Mouse (Mus musculus): ENCODE data around the gene Etaa1. TPM values are rescaled to one million over a fixed set of nuclear protein-coding genes. Genes with fewer than 3 reads are reported as not detected.
A peak's percentile ranks its signal among the peaks of the same experiment; 100 is the strongest.

The Etaa1 gene
- 19.4 and 20.6 TPM in 2 replicates for polyA plus RNA-seq (2014; fragmentation: Nextera tagmentation; extraction: Ambion mirVana)

- Histone ChIP-seq H3K4me2 (ENCODE audit: low read depth, low read length, severe bottlenecking) (peak within 1 kb of the TSS; percentile 62), H3K4me1 (replicated peaks; ENCODE audit: control insufficient read depth, insufficient read depth, low read length) (no peaks in the 10 kb centered on the region), H3K9ac (ENCODE audit: low read length) (peak within 1 kb of the TSS; percentile 97), H3K36me3 (ENCODE audit: control insufficient read depth, insufficient read depth, low read length) (no peaks in the 10 kb centered on the region; the same call in 1 of the 2 replicates), H3K9me3 (ENCODE audit: control insufficient read depth, low read length) (no peaks in the 10 kb centered on the region), H3K27ac (ENCODE audit: low read depth, low read length) (peak within 1 kb of the TSS; percentile 94), H3K4me3 (ENCODE audit: low read depth, low read length) (peak within 1 kb of the TSS; percentile 98), H3K27me3 (ENCODE audit: control insufficient read depth, insufficient read depth, low read length) (no peaks in the 10 kb centered on the region)
- peak; percentile 100 for ATAC-seq (replicated peaks; ENCODE audit: low FRiP score)
- DNase-seq (ENCODE audit: low spot score), result peak; percentile 95
- under 1% methylated on average over 68 of the region's 69 CpGs for WGBS
Measured at GRCm38 (mm10) chr11:17953231-17954134, at the start of gene Etaa1. TSS of gene Etaa1 (minus strand) at chr11:17953875.

DNA sequence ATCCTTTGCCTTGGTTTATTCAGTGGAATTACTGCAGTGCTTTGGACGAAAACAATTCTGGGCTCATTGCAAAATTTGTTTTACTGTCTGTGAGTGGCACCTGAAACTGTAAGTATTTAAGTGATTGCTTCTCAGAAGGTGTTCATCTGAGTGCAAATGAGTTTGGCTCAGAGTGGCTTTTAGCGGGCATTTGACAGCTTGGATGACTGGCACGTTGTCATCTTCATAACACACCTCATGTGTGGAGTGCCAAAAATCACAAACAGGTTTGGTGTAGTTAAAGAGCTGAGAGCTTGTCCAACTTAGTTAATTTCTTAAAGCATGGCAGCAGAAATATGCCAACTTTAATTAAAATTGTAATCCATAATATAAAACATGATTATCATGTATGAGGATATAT, 40.5 kb upstream of the Etaa1 start:
- H3K4me3 ChIP-seq (ENCODE audit: low read depth, low read length), result no peak overlapping the region
- WGBS, result 89% methylated on average over 3 of the region's 3 CpGs
- no peak overlapping the region for H3K27ac ChIP-seq (ENCODE audit: low read depth, low read length)
- H3K27me3 ChIP-seq (ENCODE audit: control insufficient read depth, insufficient read depth, low read length), result no peaks in the 10 kb centered on the region
- no peaks in the 10 kb centered on the region for H3K36me3 ChIP-seq (ENCODE audit: control insufficient read depth, insufficient read depth, low read length)
- DNase-seq (ENCODE audit: low spot score) (no peak), ATAC-seq (replicated peaks; ENCODE audit: low FRiP score) (no peak)
- H3K9ac ChIP-seq (ENCODE audit: low read length), result no peak overlapping the region
- no peaks in the 10 kb centered on the region for H3K9me3 ChIP-seq (ENCODE audit: control insufficient read depth, low read length)
- H3K4me2 ChIP-seq (ENCODE audit: low read depth, low read length, severe bottlenecking), result no peak overlapping the region
- H3K4me1 ChIP-seq (replicated peaks; ENCODE audit: control insufficient read depth, insufficient read depth, low read length), result no peaks in the 10 kb centered on the region

DNA sequence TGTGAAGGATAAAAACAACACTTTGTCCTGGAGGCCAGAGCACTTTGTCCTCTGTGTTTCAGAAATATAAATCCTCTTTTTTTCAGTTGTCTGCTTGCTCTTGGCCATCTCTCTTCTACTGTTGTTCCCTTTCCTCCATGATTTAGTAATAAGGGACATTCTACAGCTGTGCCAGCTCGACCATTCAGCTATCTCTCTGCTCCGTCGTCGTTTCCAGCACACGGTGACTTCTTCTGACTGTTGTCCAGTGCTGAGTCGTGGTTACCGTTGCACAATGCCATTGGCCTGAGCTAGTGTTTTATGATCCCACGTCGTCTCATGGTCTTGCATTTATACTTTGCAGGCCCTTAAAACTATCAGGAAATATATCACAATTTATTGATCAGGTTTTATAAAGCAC, 38.6 kb upstream of the Etaa1 start:
- H3K9me3 ChIP-seq (ENCODE audit: control insufficient read depth, low read length), result no peaks in the 10 kb centered on the region
- H3K4me1 ChIP-seq (replicated peaks; ENCODE audit: control insufficient read depth, insufficient read depth, low read length), result no peaks in the 10 kb centered on the region
- H3K4me2 ChIP-seq (ENCODE audit: low read depth, low read length, severe bottlenecking), result no peak overlapping the region
- no peak for DNase-seq (ENCODE audit: low spot score)
- no peaks in the 10 kb centered on the region for H3K36me3 ChIP-seq (ENCODE audit: control insufficient read depth, insufficient read depth, low read length)
- no peak overlapping the region for H3K9ac ChIP-seq (ENCODE audit: low read length)
- no peak for ATAC-seq (replicated peaks; ENCODE audit: low FRiP score)
- no peaks in the 10 kb centered on the region for H3K27me3 ChIP-seq (ENCODE audit: control insufficient read depth, insufficient read depth, low read length)
- no peak overlapping the region for H3K4me3 ChIP-seq (ENCODE audit: low read depth, low read length)
- 89% methylated on average over 9 of the region's 9 CpGs for WGBS
- no peak overlapping the region for H3K27ac ChIP-seq (ENCODE audit: low read depth, low read length)

GRCm38 (mm10) chr11:17983331-17983730, 29.7 kb upstream of the Etaa1 start:
- H3K9me3 ChIP-seq (ENCODE audit: control insufficient read depth, low read length), result no peaks in the 10 kb centered on the region
- no peak overlapping the region for H3K4me3 ChIP-seq (ENCODE audit: low read depth, low read length)
- ATAC-seq (replicated peaks; ENCODE audit: low FRiP score) (no peak), DNase-seq (ENCODE audit: low spot score) (no peak)
- H3K9ac ChIP-seq (ENCODE audit: low read length), result no peak overlapping the region
- H3K36me3 ChIP-seq (ENCODE audit: control insufficient read depth, insufficient read depth, low read length), result no peaks in the 10 kb centered on the region
- H3K4me1 ChIP-seq (replicated peaks; ENCODE audit: control insufficient read depth, insufficient read depth, low read length), result no peaks in the 10 kb centered on the region
- H3K27me3 ChIP-seq (ENCODE audit: control insufficient read depth, insufficient read depth, low read length), result no peaks in the 10 kb centered on the region
- H3K27ac ChIP-seq (ENCODE audit: low read depth, low read length), result no peak overlapping the region
- no peak overlapping the region for H3K4me2 ChIP-seq (ENCODE audit: low read depth, low read length, severe bottlenecking)
- 83% methylated on average over 2 of the region's 2 CpGs for WGBS

- H3K27me3 ChIP-seq (ENCODE audit: control insufficient read depth, insufficient read depth, low read length), result no peaks in the 10 kb centered on the region
- no peaks in the 10 kb centered on the region for H3K36me3 ChIP-seq (ENCODE audit: control insufficient read depth, insufficient read depth, low read length)
- no peaks in the 10 kb centered on the region for H3K9me3 ChIP-seq (ENCODE audit: control insufficient read depth, low read length)
- no peak for ATAC-seq (replicated peaks; ENCODE audit: low FRiP score)
- no peaks in the 10 kb centered on the region for H3K4me1 ChIP-seq (replicated peaks; ENCODE audit: control insufficient read depth, insufficient read depth, low read length)
- 69% methylated on average over 4 of the region's 4 CpGs for WGBS
- H3K4me3 ChIP-seq (ENCODE audit: low read depth, low read length), result no peak overlapping the region
- H3K4me2 ChIP-seq (ENCODE audit: low read depth, low read length, severe bottlenecking), result no peak overlapping the region
- DNase-seq (ENCODE audit: low spot score), result no peak
- no peak overlapping the region for H3K27ac ChIP-seq (ENCODE audit: low read depth, low read length)
- no peak overlapping the region for H3K9ac ChIP-seq (ENCODE audit: low read length)
Measured at GRCm38 (mm10) chr11:17981246-17981645, 27.6 kb upstream of the Etaa1 start.

GRCm38 (mm10) chr11:17975581-17975980, 21.9 kb upstream of the Etaa1 start:
- Histone ChIP-seq H3K4me3 (ENCODE audit: low read depth, low read length) (no peak overlapping the region), H3K36me3 (ENCODE audit: control insufficient read depth, insufficient read depth, low read length) (no peaks in the 10 kb centered on the region), H3K27me3 (ENCODE audit: control insufficient read depth, insufficient read depth, low read length) (no peaks in the 10 kb centered on the region), H3K4me1 (replicated peaks; ENCODE audit: control insufficient read depth, insufficient read depth, low read length) (no peaks in the 10 kb centered on the region), H3K27ac (ENCODE audit: low read depth, low read length) (no peak overlapping the region), H3K9ac (ENCODE audit: low read length) (no peak overlapping the region), H3K4me2 (ENCODE audit: low read depth, low read length, severe bottlenecking) (no peak overlapping the region), H3K9me3 (ENCODE audit: control insufficient read depth, low read length) (no peaks in the 10 kb centered on the region)
- ATAC-seq (replicated peaks; ENCODE audit: low FRiP score) (no peak), DNase-seq (ENCODE audit: low spot score) (no peak)
- 86% methylated on average over 3 of the region's 3 CpGs for whole genome bisulfite sequencing

- WGBS, result 8% methylated on average over 3 of the region's 3 CpGs
- no peak for DNase-seq (ENCODE audit: low spot score)
Measured at GRCm38 (mm10) chr11:17952791-17953190, 884 bp downstream of the Etaa1 start.

GRCm38 (mm10) chr11:17951336-17951735, 2.3 kb downstream of the Etaa1 start:
- Histone ChIP-seq H3K27ac (ENCODE audit: low read depth, low read length) (no peak overlapping the region), H3K4me1 (replicated peaks; ENCODE audit: control insufficient read depth, insufficient read depth, low read length) (no peaks in the 10 kb centered on the region), H3K4me3 (ENCODE audit: low read depth, low read length) (no peak overlapping the region), H3K9ac (ENCODE audit: low read length) (no peak overlapping the region), H3K4me2 (ENCODE audit: low read depth, low read length, severe bottlenecking) (no peak overlapping the region), H3K27me3 (ENCODE audit: control insufficient read depth, insufficient read depth, low read length) (no peaks in the 10 kb centered on the region), H3K36me3 (ENCODE audit: control insufficient read depth, insufficient read depth, low read length) (no peaks in the 10 kb centered on the region; the same call in 1 of the 2 replicates), H3K9me3 (ENCODE audit: control insufficient read depth, low read length) (no peaks in the 10 kb centered on the region)
- 91% methylated on average over 3 of the region's 3 CpGs for WGBS
- ATAC-seq (replicated peaks; ENCODE audit: low FRiP score) (no peak), DNase-seq (ENCODE audit: low spot score) (no peak)

More at GRCm38 (mm10) chr11:17952791-17953190, 884 bp downstream of the Etaa1 start:
- peak overlapping the region; percentile 97 for H3K9ac ChIP-seq (ENCODE audit: low read length)
- no peaks in the 10 kb centered on the region; the same call in 1 of the 2 replicates for H3K36me3 ChIP-seq (ENCODE audit: control insufficient read depth, insufficient read depth, low read length)
- no peak for ATAC-seq (replicated peaks; ENCODE audit: low FRiP score)
- H3K27ac ChIP-seq (ENCODE audit: low read depth, low read length), result no peak overlapping the region
- H3K4me2 ChIP-seq (ENCODE audit: low read depth, low read length, severe bottlenecking), result peak overlapping the region; percentile 62
- no peaks in the 10 kb centered on the region for H3K9me3 ChIP-seq (ENCODE audit: control insufficient read depth, low read length)
- no peaks in the 10 kb centered on the region for H3K27me3 ChIP-seq (ENCODE audit: control insufficient read depth, insufficient read depth, low read length)
- peak overlapping the region; percentile 98 for H3K4me3 ChIP-seq (ENCODE audit: low read depth, low read length)
- no peaks in the 10 kb centered on the region for H3K4me1 ChIP-seq (replicated peaks; ENCODE audit: control insufficient read depth, insufficient read depth, low read length)

Measured in forebrain, embryonic 11.5 days (tissue).